Mouse (Mus musculus) embryonic fibroblast, embryonic 13.5 days (primary cell): ENCODE data around the gene Usp7.

Experiments used
- CTCF ChIP-seq: IDR thresholded peaks from 2 replicates; pipeline ENCODE4 v1.5.1; 2011; ENCODE audit warnings: mild to moderate bottlenecking, control low read depth, low read length, moderate library complexity, borderline replicate concordance; ENCODE audit not compliant: insufficient read depth
- POLR2A ChIP-seq: IDR thresholded peaks from 2 replicates; pipeline ENCODE4 v1.6.1; 2011; ENCODE audit warnings: low read depth, mild to moderate bottlenecking, control low read depth, low read length, moderate library complexity

GRCm38 (mm10) chr16:8747772-8748171 is 44.3 kb downstream of the Usp7 start:
- TF ChIP-seq POLR2A: no peak
- TF ChIP-seq CTCF: no peak
